Mouse (Mus musculus) retina, postnatal 7 days (tissue): ENCODE data around the gene Cybc1.

Source experiments
- DNase-seq: peaks from one replicate; pipeline ENCODE4 v3.0.0-alpha.2; 2012; ENCODE audit warnings: low read depth, low spot score

Cybc1 gene

GRCm38 (mm10) chr11:121229018-121229439 lies at the start of gene Cybc1:
TSS of gene Cybc1 (minus strand) at chr11:121229322.
- peak; percentile 17 for DNase-seq

- DNase-seq, result no peak
These were observed 48.9 kb upstream of the Cybc1 start for GRCm38 (mm10) chr11:121278011-121278410.

GRCm38 (mm10) chr11:121277516-121277915 lies 48.4 kb upstream of the Cybc1 start:
- no peak for DNase-seq

- no peak for DNase-seq
These were observed 32.0 kb upstream of the Cybc1 start for GRCm38 (mm10) chr11:121261074-121261473.

- no peak for DNase-seq
These were observed 31.2 kb upstream of the Cybc1 start for GRCm38 (mm10) chr11:121260211-121260906.

- peak; percentile 89 for DNase-seq
These were observed 30.3 kb upstream of the Cybc1 start, which contains the start of gene Foxk2 for GRCm38 (mm10) chr11:121259160-121260100. TSS of gene Foxk2 (plus strand) at chr11:121259990.

GRCm38 (mm10) chr11:121250196-121250595 lies 21.1 kb upstream of the Cybc1 start:
- DNase-seq, result no peak

- DNase-seq, result no peak
These were observed 10.5 kb upstream of the Cybc1 start for GRCm38 (mm10) chr11:121239669-121240068.

- DNase-seq, result no peak
These were observed 8.4 kb upstream of the Cybc1 start for GRCm38 (mm10) chr11:121237345-121238128.

- DNase-seq, result peak; percentile 99
These were observed 7.6 kb upstream of the Cybc1 start, which contains the start of gene Narf for GRCm38 (mm10) chr11:121236564-121237344. TSS of gene Narf (plus strand) at chr11:121237253.

GRCm38 (mm10) chr11:121235475-121236238 lies 6.5 kb upstream of the Cybc1 start:
- DNase-seq, result no peak

- no peak for DNase-seq
These were observed 3.6 kb upstream of the Cybc1 start for GRCm38 (mm10) chr11:121232706-121233105.

- peak; percentile 17 for DNase-seq
These were observed 2.6 kb upstream of the Cybc1 start for GRCm38 (mm10) chr11:121231628-121232291.

GRCm38 (mm10) chr11:121231191-121231590 lies 2.1 kb upstream of the Cybc1 start:
- no peak for DNase-seq

GRCm38 (mm10) chr11:121228129-121229017 lies 749 bp downstream of the Cybc1 start:
- DNase-seq, result no peak

- DNase-seq, result no peak
These were observed 7.7 kb downstream of the Cybc1 start for GRCm38 (mm10) chr11:121221321-121222010.

- no peak for DNase-seq
These were observed 8.4 kb downstream of the Cybc1 start for GRCm38 (mm10) chr11:121220771-121221170.

GRCm38 (mm10) chr11:121219776-121220175 lies 9.3 kb downstream of the Cybc1 start:
- no peak for DNase-seq
